Mouse (Mus musculus) hindbrain, embryonic 13.5 days (tissue): ENCODE data around the gene Magt1. TPM values are rescaled to one million over a fixed set of nuclear protein-coding genes. Genes with fewer than 3 reads are reported as not detected.
"Not testable (repeated sequence)": the region's sequence is repeated elsewhere in the genome, so short reads cannot be mapped to it uniquely, and the experiment has no call there.

Experiments used
- ATAC-seq: fragments of 200-750 bp; cut with Nextera tagmentation; 2 replicates; pipeline ENCODE4 v1.8.0; 2017; ENCODE audit warnings: moderate TSS enrichment; ENCODE audit not compliant: low FRiP score
- H3K27ac ChIP-seq: fragments of 300-500 bp; sonication (generic); 2 replicates; pipeline ENCODE4 v1.5.1; 2015; ENCODE audit warnings: inconsistent platforms, mild to moderate bottlenecking, moderate library complexity
- H3K27me3 ChIP-seq: fragments of 300-500 bp; sonication (generic); 2 replicates; pipeline ENCODE4 v1.6.1; 2015; ENCODE audit warnings: mild to moderate bottlenecking, inconsistent platforms
- H3K36me3 ChIP-seq: fragments of 300-500 bp; sonication (generic); 2 replicates; pipeline ENCODE4 v1.6.1; 2015; ENCODE audit warnings: mild to moderate bottlenecking, inconsistent platforms
- H3K4me1 ChIP-seq: fragments of 300-500 bp; sonication (generic); replicated peaks from 2 replicates; pipeline ENCODE4 v1.6.1; 2015; ENCODE audit warnings: inconsistent platforms
- H3K4me2 ChIP-seq: fragments of 300-500 bp; sonication (generic); 2 replicates; pipeline ENCODE4 v1.6.1; 2015; ENCODE audit warnings: inconsistent platforms, mild to moderate bottlenecking, moderate library complexity
- H3K4me3 ChIP-seq: fragments of 300-500 bp; sonication (generic); 2 replicates; pipeline ENCODE4 v1.5.1; 2015; ENCODE audit warnings: mild to moderate bottlenecking, inconsistent platforms
- H3K9ac ChIP-seq: fragments of 300-500 bp; sonication (generic); 2 replicates; pipeline ENCODE4 v1.6.1; 2015; ENCODE audit warnings: mild to moderate bottlenecking, inconsistent platforms
- H3K9me3 ChIP-seq: fragments of 300-500 bp; sonication (generic); 2 replicates; pipeline ENCODE4 v1.6.1; 2016; ENCODE audit warnings: inconsistent platforms
- WGBS: fragments of 180-500 bp; shearing (Covaris S2); methylation state at CpG from one replicate; pipeline ENCODE4 v1.1.7; 2015; 5-methylcytosine and 5-hydroxymethylcytosine counted together
- polyA plus RNA-seq: library from polyadenylated mRNA; unstranded; fragments of >200 nt; fragmentation: Nextera tagmentation; extraction: Ambion mirVana; gene quantifications from 2 replicates; pipeline ENCODE4 v1.2.1, GENCODE M21; 2015

Magt1 gene
- polyA plus RNA-seq, 1 experiment from 2014 or later: 25.5 TPM

GRCm38 (mm10) chrX:106017102-106017501 is 5.4 kb upstream of the Magt1 start:
- no peak overlapping the region for H3K9ac ChIP-seq
- H3K36me3 ChIP-seq: peaks cover 6% of the 10 kb centered on the region
- peaks cover 9% of the 10 kb centered on the region for H3K4me1 ChIP-seq
- 87% methylated on average over 3 of the region's 3 CpGs for WGBS
- no peaks in the 10 kb centered on the region for H3K9me3 ChIP-seq
- H3K4me2 ChIP-seq: peak overlapping the region; percentile 52
- no peak overlapping the region for H3K27ac ChIP-seq
- no peak for ATAC-seq
- H3K4me3 ChIP-seq: 0 out of 2 replicates have a peak overlapping the region, but pooled peaks have one; percentile 3
- H3K27me3 ChIP-seq: no peaks in the 10 kb centered on the region

GRCm38 (mm10) chrX:106015571-106016322 is 4.0 kb upstream of the Magt1 start, which contains the start of gene Cox7b:
TSS of gene Cox7b (plus strand) at chrX:106015700.
- no peaks in the 10 kb centered on the region for H3K36me3 ChIP-seq
- H3K27me3 ChIP-seq: no peaks in the 10 kb centered on the region
- H3K9ac ChIP-seq: peak within 1 kb of the TSS; percentile 75
- no peaks in the 10 kb centered on the region for H3K9me3 ChIP-seq
- H3K4me3 ChIP-seq: peak within 1 kb of the TSS; percentile 54
- ATAC-seq: peak; percentile 59
- WGBS: 13% methylated on average over 26 of the region's 26 CpGs
- H3K4me2 ChIP-seq: peak within 1 kb of the TSS; percentile 52
- H3K4me1 ChIP-seq: peaks cover 9% of the 10 kb centered on the region
- peak within 1 kb of the TSS; percentile 88 for H3K27ac ChIP-seq

- WGBS: 61% methylated on average over 2 of the region's 2 CpGs
- not testable (repeated sequence) for H3K4me3 ChIP-seq
Observed at GRCm38 (mm10) chrX:106014741-106015377, 3.2 kb upstream of the Magt1 start.

GRCm38 (mm10) chrX:106013217-106013616 is 1.5 kb upstream of the Magt1 start:
- no peak for ATAC-seq
- Histone ChIP-seq H3K27ac (no peak overlapping the region), H3K9ac (no peak overlapping the region), H3K9me3 (no peaks in the 10 kb centered on the region), H3K4me1 (peaks cover 13% of the 10 kb centered on the region), H3K4me3 (no peak overlapping the region), H3K36me3 (no peaks in the 10 kb centered on the region), H3K27me3 (no peaks in the 10 kb centered on the region), H3K4me2 (no peak overlapping the region)
- WGBS: 16% methylated on average over 2 of the region's 2 CpGs

More at GRCm38 (mm10) chrX:106014741-106015377, 3.2 kb upstream of the Magt1 start:
- not testable (repeated sequence) for H3K27me3 ChIP-seq, H3K36me3 ChIP-seq, ATAC-seq, H3K4me2 ChIP-seq, H3K9ac ChIP-seq, H3K27ac ChIP-seq, H3K9me3 ChIP-seq
- H3K4me1 ChIP-seq: peaks cover 13% of the 10 kb centered on the region

- H3K27me3 ChIP-seq: no peaks in the 10 kb centered on the region
- peak overlapping the region; percentile 55 for H3K4me2 ChIP-seq
- peaks cover 13% of the 10 kb centered on the region for H3K4me1 ChIP-seq
- peak overlapping the region; percentile 83 for H3K27ac ChIP-seq
- peak overlapping the region; percentile 55 for H3K4me3 ChIP-seq
- peak overlapping the region; percentile 62; the same call in 1 of the 2 replicates for H3K9ac ChIP-seq
- no peaks in the 10 kb centered on the region for H3K36me3 ChIP-seq
- H3K9me3 ChIP-seq: no peaks in the 10 kb centered on the region
- 76% methylated on average over 3 of the region's 3 CpGs for WGBS
- ATAC-seq: no peak
Observed at GRCm38 (mm10) chrX:106012559-106012958, 853 bp upstream of the Magt1 start.

- Histone ChIP-seq H3K9me3 (no peaks in the 10 kb centered on the region), H3K27me3 (no peaks in the 10 kb centered on the region), H3K4me1 (peaks cover 5% of the 10 kb centered on the region), H3K4me3 (peak overlapping the region; percentile 55), H3K27ac (no peak overlapping the region), H3K36me3 (no peaks in the 10 kb centered on the region), H3K4me2 (peak overlapping the region; percentile 58), H3K9ac (0 out of 2 replicates have a peak overlapping the region, but pooled peaks have one; percentile 69)
- ATAC-seq: no peak
- WGBS: 14% methylated on average over 3 of the region's 3 CpGs
Observed at GRCm38 (mm10) chrX:106010762-106011161, 944 bp downstream of the Magt1 start.

- Histone ChIP-seq H3K27ac (no peak overlapping the region), H3K9me3 (no peaks in the 10 kb centered on the region), H3K4me1 (no peaks in the 10 kb centered on the region), H3K4me3 (no peak overlapping the region), H3K36me3 (no peaks in the 10 kb centered on the region), H3K4me2 (no peak overlapping the region), H3K27me3 (no peaks in the 10 kb centered on the region), H3K9ac (no peak overlapping the region)
- no peak for ATAC-seq
- 89% methylated on average over 1 of the region's 1 CpGs for WGBS
Observed at GRCm38 (mm10) chrX:106001605-106002004, 10.1 kb downstream of the Magt1 start.

- H3K27ac ChIP-seq, H3K36me3 ChIP-seq, H3K4me3 ChIP-seq, H3K9ac ChIP-seq, H3K27me3 ChIP-seq, H3K4me1 ChIP-seq, H3K9me3 ChIP-seq, ATAC-seq, H3K4me2 ChIP-seq: not testable (repeated sequence)
- 80% methylated on average over 14 of the region's 14 CpGs for WGBS
Observed at GRCm38 (mm10) chrX:105957091-105957490, 54.6 kb downstream of the Magt1 start.

GRCm38 (mm10) chrX:105953999-105954398 is 57.7 kb downstream of the Magt1 start:
- H3K9me3 ChIP-seq: no peaks in the 10 kb centered on the region
- H3K27me3 ChIP-seq: no peaks in the 10 kb centered on the region
- no peak overlapping the region for H3K27ac ChIP-seq
- no peak overlapping the region for H3K9ac ChIP-seq
- WGBS: 92% methylated on average over 2 of the region's 2 CpGs
- no peak overlapping the region for H3K4me3 ChIP-seq
- H3K4me1 ChIP-seq: no peaks in the 10 kb centered on the region
- H3K4me2 ChIP-seq: no peak overlapping the region
- ATAC-seq: no peak
- no peaks in the 10 kb centered on the region for H3K36me3 ChIP-seq

- no peak overlapping the region for H3K9ac ChIP-seq
- ATAC-seq: no peak
- no peaks in the 10 kb centered on the region for H3K27me3 ChIP-seq
- no peak overlapping the region for H3K27ac ChIP-seq
- no peaks in the 10 kb centered on the region for H3K36me3 ChIP-seq
- H3K9me3 ChIP-seq: peaks cover 4% of the 10 kb centered on the region; the same call in 1 of the 2 replicates
- 73% methylated on average over 1 of the region's 1 CpGs for WGBS
- H3K4me2 ChIP-seq: no peak overlapping the region
- H3K4me3 ChIP-seq: no peak overlapping the region
- H3K4me1 ChIP-seq: no peaks in the 10 kb centered on the region
Observed at GRCm38 (mm10) chrX:105946357-105946756, 65.3 kb downstream of the Magt1 start.

GRCm38 (mm10) chrX:105939245-105939644 is 72.5 kb downstream of the Magt1 start:
- no peaks in the 10 kb centered on the region for H3K36me3 ChIP-seq
- 87% methylated on average over 7 of the region's 7 CpGs for WGBS
- ATAC-seq: no peak

GRCm38 (mm10) chrX:105937736-105938135 is 74.0 kb downstream of the Magt1 start:
- 71% methylated on average over 2 of the region's 2 CpGs for WGBS
- H3K4me3 ChIP-seq: no peak overlapping the region
- ATAC-seq: no peak
- no peaks in the 10 kb centered on the region for H3K4me1 ChIP-seq
- no peaks in the 10 kb centered on the region for H3K36me3 ChIP-seq
- H3K27me3 ChIP-seq: no peaks in the 10 kb centered on the region
- peaks cover 4% of the 10 kb centered on the region; the same call in 1 of the 2 replicates for H3K9me3 ChIP-seq
- H3K9ac ChIP-seq: no peak overlapping the region
- H3K27ac ChIP-seq: no peak overlapping the region
- H3K4me2 ChIP-seq: no peak overlapping the region

More at GRCm38 (mm10) chrX:105939245-105939644, 72.5 kb downstream of the Magt1 start:
- H3K4me3 ChIP-seq: no peak overlapping the region
- H3K9ac ChIP-seq: no peak overlapping the region
- H3K4me1 ChIP-seq: no peaks in the 10 kb centered on the region
- no peak overlapping the region for H3K27ac ChIP-seq
- H3K9me3 ChIP-seq: peaks cover 4% of the 10 kb centered on the region; the same call in 1 of the 2 replicates
- H3K27me3 ChIP-seq: no peaks in the 10 kb centered on the region
- H3K4me2 ChIP-seq: no peak overlapping the region
